19 mouse cellular contexts compared by ENCODE assay signal in the genomic region with DNA sequence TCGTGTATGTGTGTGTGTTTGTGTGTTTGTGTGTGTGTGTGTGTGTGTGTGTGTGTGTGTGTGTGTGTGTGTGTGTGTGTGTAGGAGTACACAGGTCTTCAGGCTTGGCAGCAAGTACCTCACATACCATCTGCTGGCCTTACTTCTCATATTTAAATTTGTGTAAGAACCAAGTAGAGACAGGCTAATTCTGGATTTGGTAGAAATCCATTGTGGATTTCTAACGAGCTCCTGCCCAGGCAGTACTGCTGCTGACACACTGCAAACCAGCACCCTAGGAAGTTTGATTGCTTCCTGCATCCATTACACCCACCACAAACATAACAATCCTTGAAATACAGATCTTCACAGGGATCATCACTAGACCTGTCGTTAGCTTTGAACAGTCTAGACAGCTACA. TPM values are rescaled to one million over a fixed set of nuclear protein-coding genes. Genes with fewer than 3 reads are reported as not detected.
DNase-seq lines count a peak whose midpoint lies in the region; ATAC-seq and TF ChIP-seq lines count a peak whose summit lies in the region.
"Had no signal": no experiment of that assay in that cellular context is flagged by ENCODE, and none has a peak within 500 bp of the region (broad histone marks: within the 10 kb centered on the region; RNA-seq: fewer than 3 reads in every experiment).

No protein-coding gene starts in this region.

- H3K9me3 ChIP-seq in forebrain, postnatal 0 days (ENCODE audit: low read length) = no peaks in the 10 kb centered on the region
- no peaks in the 10 kb centered on the region for H3K9me3 ChIP-seq in forebrain, embryonic 14.5 days (replicated peaks; ENCODE audit: control insufficient read depth, low read length)
- H3K9me3 ChIP-seq: embryonic facial prominence, embryonic 15.5 days; forebrain, embryonic 15.5 days; hindbrain, embryonic 13.5 days; midbrain, embryonic 15.5 days; neural tube, embryonic 13.5 days had no signal

- no peak overlapping the region for H3K27ac ChIP-seq in forebrain, postnatal 0 days (ENCODE audit: low read depth, low read length)
- no peak overlapping the region for H3K27ac ChIP-seq in forebrain, embryonic 14.5 days (ENCODE audit: low read depth, low read length)
- H3K27ac ChIP-seq: embryonic facial prominence, embryonic 15.5 days; forebrain, embryonic 15.5 days; gastrocnemius, adult 2 months; hindbrain, embryonic 13.5 days; macrophage; midbrain, embryonic 15.5 days; neural tube, embryonic 13.5 days had no signal

- 61% methylated on average over 3 of the region's 3 CpGs for WGBS in forebrain, postnatal 0 days
- WGBS in forebrain, embryonic 14.5 days = 63% methylated on average over 3 of the region's 3 CpGs

- H3K4me1 ChIP-seq in forebrain, postnatal 0 days (ENCODE audit: insufficient read depth) = no peaks in the 10 kb centered on the region
- no peaks in the 10 kb centered on the region for H3K4me1 ChIP-seq in forebrain, embryonic 14.5 days (ENCODE audit: control insufficient read depth, insufficient read depth, low read length)
- H3K4me1 ChIP-seq: embryonic facial prominence, embryonic 15.5 days; forebrain, embryonic 15.5 days; hindbrain, embryonic 13.5 days; midbrain, embryonic 15.5 days; neural tube, embryonic 13.5 days had no signal

- intact Hi-C loops in left cerebral cortex, postnatal 4 days (cut with DNase I) = no loop called here

- TF ChIP-seq CTCF in forebrain, postnatal 0 days (IDR thresholded peaks at IDR 0.05; ENCODE audit: low read depth) = no peak

- no peaks in the 10 kb centered on the region for H3K36me3 ChIP-seq in forebrain, postnatal 0 days (ENCODE audit: insufficient read depth)
- H3K36me3 ChIP-seq in forebrain, embryonic 14.5 days (ENCODE audit: control insufficient read depth, insufficient read depth, low read length) = no peaks in the 10 kb centered on the region
- H3K36me3 ChIP-seq: embryonic facial prominence, embryonic 15.5 days; forebrain, embryonic 15.5 days; hindbrain, embryonic 13.5 days; midbrain, embryonic 15.5 days; neural tube, embryonic 13.5 days had no signal

- H3K9ac ChIP-seq in forebrain, postnatal 0 days = no peak overlapping the region
- no peak overlapping the region for H3K9ac ChIP-seq in forebrain, embryonic 14.5 days (ENCODE audit: low read length)
- H3K9ac ChIP-seq: embryonic facial prominence, embryonic 15.5 days; forebrain, embryonic 15.5 days; hindbrain, embryonic 13.5 days; midbrain, embryonic 15.5 days; neural tube, embryonic 13.5 days had no signal

- no peak overlapping the region for H3K4me2 ChIP-seq in forebrain, postnatal 0 days (ENCODE audit: low read depth)
- H3K4me2 ChIP-seq in forebrain, embryonic 14.5 days (ENCODE audit: low read length) = no peak overlapping the region
- H3K4me2 ChIP-seq: embryonic facial prominence, embryonic 15.5 days; forebrain, embryonic 15.5 days; hindbrain, embryonic 13.5 days; midbrain, embryonic 15.5 days; neural tube, embryonic 13.5 days had no signal

- no peaks in the 10 kb centered on the region for H3K27me3 ChIP-seq in forebrain, postnatal 0 days (ENCODE audit: insufficient read depth, low read length)
- H3K27me3 ChIP-seq in forebrain, embryonic 14.5 days (replicated peaks; ENCODE audit: control insufficient read depth, insufficient read depth, low read length) = no peaks in the 10 kb centered on the region
- H3K27me3 ChIP-seq: embryonic facial prominence, embryonic 15.5 days; forebrain, embryonic 15.5 days; hindbrain, embryonic 13.5 days; midbrain, embryonic 15.5 days; neural tube, embryonic 13.5 days had no signal

- no peak overlapping the region for H3K4me3 ChIP-seq in forebrain, postnatal 0 days (ENCODE audit: low read depth, low read length)
- no peak overlapping the region for H3K4me3 ChIP-seq in forebrain, embryonic 14.5 days (ENCODE audit: low read depth, low read length)
- H3K4me3 ChIP-seq: embryonic facial prominence, embryonic 15.5 days; forebrain, embryonic 15.5 days; gastrocnemius, adult 2 months; hindbrain, embryonic 13.5 days; midbrain, embryonic 15.5 days; neural tube, embryonic 13.5 days had no signal

- ATAC-seq in forebrain, postnatal 0 days = peak; percentile 58
- ATAC-seq in forebrain, embryonic 14.5 days = no peak
- ATAC-seq: forebrain, embryonic 15.5 days; midbrain, embryonic 15.5 days had no signal

- no peak for DNase-seq in forebrain, postnatal 0 days
- no peak for DNase-seq in forebrain, embryonic 14.5 days (ENCODE audit: low spot score)
- peak; percentile 29 for DNase-seq in left cerebral cortex, adult 11 months (ENCODE audit: low spot score)
- no peak for DNase-seq in left cerebral cortex, postnatal 4 days
- DNase-seq in left cerebral cortex, adult 9 months (ENCODE audit: low spot score in 2 of 2) = peak; percentile 19 to 47
- no peak for DNase-seq in lung, postnatal 36 days
- DNase-seq in cerebellum, adult 11-12 months = no peak
- DNase-seq: adrenal gland, postnatal 10 days; cerebellum, adult 9-11 months; gastrocnemius, adult 2 months; kidney, adult 18-20 months; kidney, postnatal 4 days; thymus, postnatal 14 days had no signal

RNA-seq across cellular contexts. Expression of a gene that starts 35.1 kb away (rescaled TPM):
- total RNA-seq in forebrain, postnatal 0 days (2014; rRNA removed) = 446 and 453 TPM in 2 replicates
- polyA plus RNA-seq in forebrain, postnatal 0 days (2015; fragmentation: Nextera tagmentation; extraction: Ambion mirVana) = 654 and 706 TPM in 2 replicates
- polyA plus RNA-seq in forebrain, embryonic 14.5 days (2014; fragmentation: Nextera tagmentation; extraction: Ambion mirVana) = 566 and 594 TPM in 2 replicates
- 100 to 1,000 TPM; 477 to 480 TPM for total RNA-seq in left cerebral cortex, postnatal 4 days (2021)

Comparison
In these comparisons a context has a peak if more than half of its experiments do, and no peak if none do; other contexts are left out.
1. DNase-seq: peak in left cerebral cortex, adult 11 months (single experiment) and left cerebral cortex, adult 9 months (2 of 2); none in forebrain, postnatal 0 days (single experiment), forebrain, embryonic 14.5 days (single experiment), left cerebral cortex, postnatal 4 days (single experiment), lung, postnatal 36 days (single experiment) and cerebellum, adult 11-12 months (single experiment).